Mouse (Mus musculus): ENCODE results near the gene Gtsf1. TPM values are rescaled to one million over a fixed set of nuclear protein-coding genes. Genes with fewer than 3 reads are reported as not detected.

Gtsf1 gene
- polyA plus RNA-seq, 1 experiment, result 0.16 TPM

GRCm38 (mm10) chr15:103376837-103377269 is 53.4 kb downstream of the Gtsf1 start:
- no peak overlapping the region for H3K4me3 ChIP-seq (replicated peaks; ENCODE audit: insufficient read depth, low read depth, low read length)
- no peak for DNase-seq
- no peak overlapping the region for H3K27ac ChIP-seq (ENCODE audit: insufficient read depth, low read length)
- TF ChIP-seq CTCF (IDR thresholded peaks at IDR 0.05; ENCODE audit: borderline replicate concordance, insufficient read depth, low read depth, low read length) (no peak), POLR2A (IDR thresholded peaks at IDR 0.05; ENCODE audit: borderline replicate concordance, insufficient read depth, low read length) (no peak)
- H3K27me3 ChIP-seq (ENCODE audit: control insufficient read depth, insufficient read depth, low read length), result no peaks in the 10 kb centered on the region
- H3K4me1 ChIP-seq (ENCODE audit: control insufficient read depth, insufficient read depth, low read length), result no peaks in the 10 kb centered on the region; the same call in 1 of the 2 replicates
- WGBS, result 35% methylated on average over 8 of the region's 8 CpGs

- no peak for DNase-seq
- TF ChIP-seq CTCF (IDR thresholded peaks at IDR 0.05; ENCODE audit: borderline replicate concordance, insufficient read depth, low read depth, low read length), result no peak
- no peak for TF ChIP-seq POLR2A (IDR thresholded peaks at IDR 0.05; ENCODE audit: borderline replicate concordance, insufficient read depth, low read length)
- no peak overlapping the region for H3K27ac ChIP-seq (ENCODE audit: insufficient read depth, low read length)
- WGBS, result 93% methylated on average over 4 of the region's 4 CpGs
- no peak overlapping the region for H3K4me3 ChIP-seq (replicated peaks; ENCODE audit: insufficient read depth, low read depth, low read length)
- no peaks in the 10 kb centered on the region for H3K27me3 ChIP-seq (ENCODE audit: control insufficient read depth, insufficient read depth, low read length)
- no peaks in the 10 kb centered on the region; the same call in 1 of the 2 replicates for H3K4me1 ChIP-seq (ENCODE audit: control insufficient read depth, insufficient read depth, low read length)
Observed at GRCm38 (mm10) chr15:103375112-103375800, 55.0 kb downstream of the Gtsf1 start.

GRCm38 (mm10) chr15:103372461-103372860 is 57.8 kb downstream of the Gtsf1 start:
- DNase-seq, result no peak
- Histone ChIP-seq H3K4me3 (replicated peaks; ENCODE audit: insufficient read depth, low read depth, low read length) (no peak overlapping the region), H3K4me1 (ENCODE audit: control insufficient read depth, insufficient read depth, low read length) (no peaks in the 10 kb centered on the region; the same call in 1 of the 2 replicates), H3K27me3 (ENCODE audit: control insufficient read depth, insufficient read depth, low read length) (no peaks in the 10 kb centered on the region; the same call in 1 of the 2 replicates), H3K27ac (ENCODE audit: insufficient read depth, low read length) (no peak overlapping the region)
- TF ChIP-seq POLR2A (IDR thresholded peaks at IDR 0.05; ENCODE audit: borderline replicate concordance, insufficient read depth, low read length) (no peak), CTCF (IDR thresholded peaks at IDR 0.05; ENCODE audit: borderline replicate concordance, insufficient read depth, low read depth, low read length) (no peak)

- no peak for DNase-seq
- no peak for TF ChIP-seq POLR2A (IDR thresholded peaks at IDR 0.05; ENCODE audit: borderline replicate concordance, insufficient read depth, low read length)
- H3K4me3 ChIP-seq (replicated peaks; ENCODE audit: insufficient read depth, low read depth, low read length), result no peak overlapping the region
- WGBS, result 88% methylated on average over 1 of the region's 1 CpGs
- no peak overlapping the region for H3K27ac ChIP-seq (ENCODE audit: insufficient read depth, low read length)
- no peaks in the 10 kb centered on the region for H3K4me1 ChIP-seq (ENCODE audit: control insufficient read depth, insufficient read depth, low read length)
- no peaks in the 10 kb centered on the region; the same call in 1 of the 2 replicates for H3K27me3 ChIP-seq (ENCODE audit: control insufficient read depth, insufficient read depth, low read length)
Observed at GRCm38 (mm10) chr15:103371741-103372140, 58.5 kb downstream of the Gtsf1 start.

- Histone ChIP-seq H3K27me3 (ENCODE audit: control insufficient read depth, insufficient read depth, low read length) (peaks cover 5% of the 10 kb centered on the region), H3K4me3 (replicated peaks; ENCODE audit: insufficient read depth, low read depth, low read length) (no peak overlapping the region), H3K4me1 (ENCODE audit: control insufficient read depth, insufficient read depth, low read length) (no peaks in the 10 kb centered on the region), H3K27ac (ENCODE audit: insufficient read depth, low read length) (no peak overlapping the region)
- no peak for DNase-seq
- 55% methylated on average over 2 of the region's 2 CpGs for WGBS
- TF ChIP-seq CTCF (IDR thresholded peaks at IDR 0.05; ENCODE audit: borderline replicate concordance, insufficient read depth, low read depth, low read length) (no peak), POLR2A (IDR thresholded peaks at IDR 0.05; ENCODE audit: borderline replicate concordance, insufficient read depth, low read length) (no peak)
Observed at GRCm38 (mm10) chr15:103371208-103371607, 59.1 kb downstream of the Gtsf1 start.

- Histone ChIP-seq H3K27ac (ENCODE audit: insufficient read depth, low read length) (no peak overlapping the region), H3K4me1 (ENCODE audit: control insufficient read depth, insufficient read depth, low read length) (no peaks in the 10 kb centered on the region), H3K27me3 (ENCODE audit: control insufficient read depth, insufficient read depth, low read length) (peaks cover 5% of the 10 kb centered on the region), H3K4me3 (replicated peaks; ENCODE audit: insufficient read depth, low read depth, low read length) (no peak overlapping the region)
- WGBS, result 83% methylated on average over 4 of the region's 4 CpGs
- no peak for DNase-seq
- no peak for TF ChIP-seq CTCF (IDR thresholded peaks at IDR 0.05; ENCODE audit: borderline replicate concordance, insufficient read depth, low read depth, low read length)
- TF ChIP-seq POLR2A (IDR thresholded peaks at IDR 0.05; ENCODE audit: borderline replicate concordance, insufficient read depth, low read length), result no peak
Observed at GRCm38 (mm10) chr15:103370462-103370861, 59.8 kb downstream of the Gtsf1 start.

GRCm38 (mm10) chr15:103369123-103369522 is 61.1 kb downstream of the Gtsf1 start:
- DNase-seq, result no peak
- Histone ChIP-seq H3K27ac (ENCODE audit: insufficient read depth, low read length) (no peak overlapping the region), H3K4me1 (ENCODE audit: control insufficient read depth, insufficient read depth, low read length) (no peaks in the 10 kb centered on the region), H3K27me3 (ENCODE audit: control insufficient read depth, insufficient read depth, low read length) (peaks cover 5% of the 10 kb centered on the region), H3K4me3 (replicated peaks; ENCODE audit: insufficient read depth, low read depth, low read length) (no peak overlapping the region)
- TF ChIP-seq POLR2A (IDR thresholded peaks at IDR 0.05; ENCODE audit: borderline replicate concordance, insufficient read depth, low read length), result no peak
- TF ChIP-seq CTCF (IDR thresholded peaks at IDR 0.05; ENCODE audit: borderline replicate concordance, insufficient read depth, low read depth, low read length), result no peak
- 94% methylated on average over 1 of the region's 1 CpGs for WGBS

- no peak for TF ChIP-seq CTCF (IDR thresholded peaks at IDR 0.05; ENCODE audit: borderline replicate concordance, insufficient read depth, low read depth, low read length)
- TF ChIP-seq POLR2A (IDR thresholded peaks at IDR 0.05; ENCODE audit: borderline replicate concordance, insufficient read depth, low read length), result no peak
- WGBS, result 89% methylated on average over 4 of the region's 4 CpGs
- H3K27me3 ChIP-seq (ENCODE audit: control insufficient read depth, insufficient read depth, low read length), result peaks cover 5% of the 10 kb centered on the region
Observed at GRCm38 (mm10) chr15:103368179-103368940, 61.9 kb downstream of the Gtsf1 start.

More at GRCm38 (mm10) chr15:103368179-103368940, 61.9 kb downstream of the Gtsf1 start:
- DNase-seq, result no peak
- H3K4me1 ChIP-seq (ENCODE audit: control insufficient read depth, insufficient read depth, low read length), result no peaks in the 10 kb centered on the region
- H3K27ac ChIP-seq (ENCODE audit: insufficient read depth, low read length), result no peak overlapping the region
- no peak overlapping the region for H3K4me3 ChIP-seq (replicated peaks; ENCODE audit: insufficient read depth, low read depth, low read length)
